Mouse (Mus musculus) urinary bladder, postnatal 36 days (tissue): ENCODE measurements around the gene Klhl7.

ENCODE experiments used
- DNase-seq, 2 experiments: peaks; one replicate each; pipeline ENCODE4 v3.0.0; 2022; ENCODE audit warnings: low spot score in 2 of 2, mixed read lengths in 1 of 2

The Klhl7 gene

DNA sequence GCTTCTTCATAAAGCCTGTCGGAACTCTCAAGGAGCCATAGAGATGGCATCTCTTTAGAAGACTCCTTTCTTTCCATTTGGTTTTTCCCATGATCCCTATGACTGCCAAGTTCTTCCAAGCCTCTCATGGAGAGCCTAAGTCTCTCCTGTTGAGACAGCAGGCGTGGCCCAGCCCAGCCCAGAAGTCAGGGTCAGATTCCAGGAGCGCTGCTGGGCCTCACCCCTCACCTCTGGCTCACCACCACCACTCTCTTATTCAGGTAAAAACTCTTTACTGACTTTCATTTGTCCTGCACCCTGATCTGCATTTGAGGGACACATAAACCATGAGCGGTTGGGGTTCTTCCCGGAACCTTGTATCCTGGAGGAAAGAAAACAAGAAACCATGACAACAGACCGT, 69.5 kb downstream of the Klhl7 start:
- DNase-seq, result no peak

DNA sequence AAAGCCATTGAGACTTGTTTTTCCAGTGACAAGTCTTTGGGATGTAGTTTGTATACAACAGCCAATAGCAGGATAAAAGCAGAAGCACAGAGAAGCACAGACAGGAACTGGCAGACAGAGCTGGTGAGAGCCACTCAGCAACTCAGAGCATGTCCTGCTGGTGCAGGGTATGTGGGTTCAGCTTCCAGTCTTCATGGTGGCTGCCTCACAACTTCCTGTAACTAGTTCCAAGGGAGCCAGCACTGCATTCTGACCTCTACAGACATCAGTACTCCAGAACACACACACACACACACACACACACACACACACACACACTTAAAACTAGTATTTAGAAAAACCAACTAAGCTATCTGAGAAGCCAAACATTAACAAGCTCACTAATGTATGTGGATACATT, 71.7 kb downstream of the Klhl7 start:
- DNase-seq, result no peak

GRCm38 (mm10) chr5:24181514-24182295, 81.3 kb downstream of the Klhl7 start:
- no peak for DNase-seq

- DNase-seq, result no peak
Observed at GRCm38 (mm10) chr5:24182296-24182734, 81.9 kb downstream of the Klhl7 start.

DNA sequence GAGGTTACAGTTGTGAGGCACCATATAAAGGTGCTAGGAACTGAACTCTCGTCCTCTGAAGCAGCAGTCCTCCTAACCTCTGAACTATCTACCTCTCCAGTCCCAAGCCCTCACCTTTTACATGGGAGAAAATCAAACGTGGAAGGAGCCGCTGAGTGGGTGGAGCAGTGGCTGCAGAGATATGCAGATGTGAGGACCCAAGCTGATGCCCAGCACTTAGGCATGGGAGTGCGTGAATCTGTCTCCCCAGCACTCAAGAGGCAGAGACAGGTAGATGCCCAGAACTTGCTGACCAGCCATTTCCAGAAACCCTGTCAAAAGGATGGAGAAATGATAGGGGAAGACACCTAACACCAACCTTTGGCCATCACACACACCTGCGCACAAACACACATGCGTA, 82.7 kb downstream of the Klhl7 start:
- no peak for DNase-seq

- DNase-seq, result no peak
Observed at GRCm38 (mm10) chr5:24184011-24184410, 83.6 kb downstream of the Klhl7 start.

GRCm38 (mm10) chr5:24188476-24188875, 88.1 kb downstream of the Klhl7 start:
- no peak for DNase-seq

- DNase-seq, result no peak
Observed at GRCm38 (mm10) chr5:24191821-24192220, 91.4 kb downstream of the Klhl7 start.

DNA sequence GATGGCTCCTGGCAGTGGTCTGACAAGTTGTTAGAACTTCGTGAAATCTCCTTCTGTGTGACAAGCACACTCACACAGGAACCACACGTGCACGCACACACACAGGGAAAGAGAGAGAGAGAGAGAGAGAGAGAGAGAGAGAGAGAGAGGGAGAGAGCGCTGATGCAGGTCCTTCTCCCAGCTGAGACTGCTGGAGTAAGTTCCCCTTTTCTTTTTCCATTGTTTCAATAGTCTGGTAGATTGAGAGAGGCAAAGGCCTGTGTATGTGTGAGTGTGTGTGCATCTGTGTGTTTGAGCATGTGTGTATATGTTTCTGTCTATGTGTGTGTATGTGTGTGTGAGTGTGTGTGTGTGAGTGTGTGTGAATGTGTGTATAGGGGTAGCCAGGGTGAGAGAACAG, 100.6 kb downstream of the Klhl7 start:
- no peak for DNase-seq

DNA sequence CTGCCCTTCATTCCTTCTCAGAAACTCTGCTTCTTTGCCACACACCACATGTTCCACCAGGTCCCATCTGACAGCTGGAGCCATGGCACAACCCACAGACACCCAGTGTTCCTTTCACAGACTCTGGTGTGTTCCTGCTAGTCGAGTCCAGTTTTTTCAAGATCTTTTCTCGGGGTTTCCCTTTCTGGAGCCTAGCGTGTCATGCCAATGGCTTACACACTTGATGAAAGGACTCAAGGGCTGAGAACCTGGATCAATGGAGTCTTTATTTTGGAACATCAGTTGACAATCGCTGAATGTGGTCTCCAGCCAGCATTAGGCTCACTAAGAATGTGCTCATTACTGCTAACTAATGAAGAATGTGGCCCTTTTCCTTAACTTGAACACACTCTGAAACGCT, 102.1 kb downstream of the Klhl7 start:
- DNase-seq, result no peak

- no peak for DNase-seq
Observed at GRCm38 (mm10) chr5:24203266-24203665, 102.9 kb downstream of the Klhl7 start.

- no peak for DNase-seq
Observed at GRCm38 (mm10) chr5:24207965-24208364, 107.6 kb downstream of the Klhl7 start.

DNA sequence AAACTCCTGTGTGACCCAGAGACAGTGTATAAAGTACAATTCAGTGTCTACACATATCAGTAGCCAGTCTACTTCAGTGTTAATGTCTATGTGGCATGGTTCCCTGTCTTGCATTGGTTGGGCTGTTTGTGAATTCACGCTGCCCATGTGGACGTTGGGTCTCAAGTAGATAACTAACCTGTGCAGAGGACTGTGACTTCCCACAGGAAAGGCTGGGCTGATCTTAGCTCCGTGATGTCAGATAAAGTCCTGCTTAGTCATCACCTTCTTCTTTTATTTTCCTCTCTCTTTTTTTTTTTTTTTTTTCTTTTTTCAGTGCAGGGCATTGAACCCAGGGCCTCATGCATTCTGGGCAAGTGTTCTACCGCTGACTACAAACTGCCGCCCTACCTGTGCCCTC, 108.1 kb downstream of the Klhl7 start:
- DNase-seq, result no peak
